Mouse (Mus musculus) heart, embryonic 16.5 days (tissue): ENCODE data around the gene Fam118b. TPM values are rescaled to one million over a fixed set of nuclear protein-coding genes. Genes with fewer than 3 reads are reported as not detected.

ENCODE experiments used
- ATAC-seq: fragments of 200-750 bp; cut with Nextera tagmentation; replicated peaks from 2 replicates; pipeline ENCODE4 v1.8.0; 2017; ENCODE audit warnings: moderate number of reproducible peaks; ENCODE audit not compliant: insufficient read depth, low FRiP score; ENCODE audit errors: extremely low read depth
- H3K27ac ChIP-seq: fragments of 300-500 bp; sonication (generic); 2 replicates; pipeline ENCODE4 v1.5.1; 2014; ENCODE audit warnings: mild to moderate bottlenecking, low read length, control low read depth, moderate library complexity
- H3K27me3 ChIP-seq: fragments of 300-500 bp; sonication (generic); 2 replicates; pipeline ENCODE4 v1.6.1; 2014; ENCODE audit warnings: low read length, mixed read lengths; ENCODE audit not compliant: control insufficient read depth, insufficient read depth
- H3K36me3 ChIP-seq: fragments of 300-500 bp; sonication (generic); 2 replicates; pipeline ENCODE4 v1.6.1; 2014; ENCODE audit not compliant: control insufficient read depth, insufficient read depth
- H3K4me1 ChIP-seq: fragments of 300-500 bp; sonication (generic); 2 replicates; pipeline ENCODE4 v1.6.1; 2014; ENCODE audit warnings: low read length, mixed read lengths; ENCODE audit not compliant: control insufficient read depth, insufficient read depth
- H3K4me2 ChIP-seq: fragments of 300-500 bp; sonication (generic); 2 replicates; pipeline ENCODE4 v1.6.1; 2014; ENCODE audit warnings: low read depth, mild to moderate bottlenecking, control low read depth, low read length
- H3K4me3 ChIP-seq: fragments of 300-500 bp; sonication (generic); 2 replicates; pipeline ENCODE4 v1.5.1; 2014; ENCODE audit warnings: mild to moderate bottlenecking, control low read depth, low read length
- H3K9ac ChIP-seq: fragments of 300-500 bp; sonication (generic); 2 replicates; pipeline ENCODE4 v1.6.1; 2014; ENCODE audit warnings: low read length, control low read depth
- H3K9me3 ChIP-seq: fragments of 300-500 bp; sonication (generic); replicated peaks from 2 replicates; pipeline ENCODE4 v1.6.1; 2016; ENCODE audit warnings: low read length; ENCODE audit not compliant: control insufficient read depth
- WGBS: fragments of 180-500 bp; shearing (Covaris S2); extraction: QIAGEN DNeasy Blood & Tissue Kit; methylation state at CpG from one replicate; pipeline ENCODE4 v1.1.7; 2014; 5-methylcytosine and 5-hydroxymethylcytosine counted together
- polyA plus RNA-seq: library from polyadenylated mRNA; unstranded; fragments of >200 nt; fragmentation: Nextera tagmentation; extraction: Ambion mirVana; gene quantifications from 2 replicates; pipeline ENCODE4 v1.2.1, GENCODE M21; 2015

The Fam118b gene
- polyA plus RNA-seq, 1 experiment from 2014 or later, result 25.0 TPM

GRCm38 (mm10) chr9:35175251-35176123 is 92.1 kb downstream of the Fam118b start, which contains the start of gene Dcps:
Gene Dcps (minus strand): TSS chr9:35176061.
- Histone ChIP-seq H3K9me3 (no peaks in the 10 kb centered on the region), H3K9ac (peak within 1 kb of the TSS; percentile 82), H3K4me2 (peak within 1 kb of the TSS; percentile 99), H3K4me3 (peak within 1 kb of the TSS; percentile 86), H3K36me3 (peaks cover 4% of the 10 kb centered on the region), H3K27ac (peak within 1 kb of the TSS; percentile 95), H3K27me3 (no peaks in the 10 kb centered on the region), H3K4me1 (peaks cover 4% of the 10 kb centered on the region)
- peak; percentile 97 for ATAC-seq
- WGBS, result under 1% methylated on average over 38 of the region's 38 CpGs

DNA sequence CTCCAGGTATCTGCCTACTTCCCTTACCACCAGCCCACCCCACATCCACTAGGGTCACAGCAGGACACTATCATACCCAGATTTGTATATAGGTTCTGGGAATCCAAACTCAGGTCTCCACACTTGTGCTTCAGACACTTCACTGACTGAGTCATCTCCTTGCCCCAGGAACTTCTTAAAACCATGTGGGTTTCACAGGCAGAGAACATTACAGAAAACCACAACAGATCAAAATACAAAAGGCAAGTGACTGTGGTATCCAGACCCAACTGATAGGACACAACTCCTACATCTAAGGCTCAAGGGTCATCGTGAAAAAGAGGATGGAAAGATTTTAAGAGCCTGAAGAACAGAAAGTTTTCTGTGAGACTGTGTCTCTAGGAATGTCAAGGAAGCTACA is 94.3 kb downstream of the Fam118b start:
- 80% methylated on average over 1 of the region's 1 CpGs for WGBS
- ATAC-seq, result no peak

DNA sequence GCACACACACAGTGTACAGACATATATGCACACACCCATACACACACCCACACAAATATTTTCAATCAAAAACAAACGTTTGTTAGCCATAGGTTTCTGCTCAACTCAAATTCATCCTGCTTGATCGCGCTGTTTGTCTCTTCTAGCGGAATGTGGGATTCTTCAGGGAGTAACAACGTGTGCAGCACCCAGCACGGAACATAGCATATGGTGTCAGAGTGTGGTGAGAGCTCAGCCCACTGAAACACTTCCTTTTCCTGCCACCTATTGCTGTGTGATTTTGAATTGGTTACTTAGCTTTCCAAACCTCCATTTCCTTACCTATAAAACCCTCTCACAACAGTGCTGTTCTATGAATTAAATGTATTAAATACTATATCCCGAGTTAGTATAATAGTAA is 97.5 kb downstream of the Fam118b start:
- no peak for ATAC-seq
- Histone ChIP-seq H3K27ac (no peak overlapping the region), H3K4me3 (no peak overlapping the region), H3K9ac (no peak overlapping the region), H3K4me2 (no peak overlapping the region), H3K27me3 (no peaks in the 10 kb centered on the region), H3K4me1 (peaks cover 2% of the 10 kb centered on the region), H3K9me3 (no peaks in the 10 kb centered on the region), H3K36me3 (peaks cover 8% of the 10 kb centered on the region)
- WGBS, result 88% methylated on average over 7 of the region's 7 CpGs

More for the DNA sequence above, 94.3 kb downstream of the Fam118b start:
- Histone ChIP-seq H3K9ac (no peak overlapping the region), H3K9me3 (no peaks in the 10 kb centered on the region), H3K4me3 (no peak overlapping the region), H3K4me2 (no peak overlapping the region), H3K27me3 (no peaks in the 10 kb centered on the region), H3K27ac (no peak overlapping the region), H3K4me1 (peaks cover 4% of the 10 kb centered on the region), H3K36me3 (peaks cover 8% of the 10 kb centered on the region)

Other genes with a start within 250 kb of the Fam118b start
- 25.8 and 26.4 TPM in 2 replicates for gene St3gal4, start 148.5 kb downstream of the Fam118b start, polyA plus RNA-seq
- 60.2 and 62.5 TPM in 2 replicates for gene Dcps, start 91.7 kb downstream of the Fam118b start, polyA plus RNA-seq
- gene Srpr, start 67.6 kb downstream of the Fam118b start, polyA plus RNA-seq, result 87.9 and 90.7 TPM in 2 replicates
- gene Tirap, start 67.5 kb downstream of the Fam118b start, polyA plus RNA-seq, result 8.4 and 9.0 TPM in 2 replicates
- gene Foxred1, start 56.8 kb downstream of the Fam118b start, polyA plus RNA-seq, result 77.2 and 82.5 TPM in 2 replicates
- gene Rpusd4, start 60 bp upstream of the Fam118b start, polyA plus RNA-seq, result 21.5 and 21.7 TPM in 2 replicates
- 5.0 and 5.8 TPM in 2 replicates for gene Cdon, start 153.3 kb upstream of the Fam118b start, polyA plus RNA-seq